Mouse (Mus musculus): ENCODE data around the gene Dhx38.

GRCm38 (mm10) chr8:109606725-109607124, 41.1 kb upstream of the Dhx38 start:
- no peak for TF ChIP-seq POLR2A (IDR thresholded peaks at IDR 0.05; ENCODE audit: insufficient read depth, low read length)
- no peak for TF ChIP-seq CTCF (IDR thresholded peaks at IDR 0.05; ENCODE audit: low read depth, low read length)
- no peak for TF ChIP-seq EP300 (IDR thresholded peaks at IDR 0.05; ENCODE audit: insufficient read depth, low read depth, low read length)

Data from ES-Bruce4 (cell line).